Mouse (Mus musculus) layer of hippocampus, postnatal 10 days (tissue): Measurements from ENCODE around the gene Acot7. TPM values are rescaled to one million over a fixed set of nuclear protein-coding genes. Genes with fewer than 3 reads are reported as not detected.
A peak's percentile ranks its signal among the peaks of the same experiment; 100 is the strongest.

ENCODE experiments used
- DNase-seq, 2 experiments: peaks; one replicate each; pipeline ENCODE4 v3.0.0; 2021; ENCODE audit warnings: low spot score in 2 of 2
- total RNA-seq, 2 experiments: library from RNA; stranded (reverse); gene quantifications; 2 replicates each; pipeline ENCODE4 v1.2.3; 2021

Gene Acot7
- total RNA-seq, 2 experiments from 2014 or later: 426 to 431 TPM

DNA sequence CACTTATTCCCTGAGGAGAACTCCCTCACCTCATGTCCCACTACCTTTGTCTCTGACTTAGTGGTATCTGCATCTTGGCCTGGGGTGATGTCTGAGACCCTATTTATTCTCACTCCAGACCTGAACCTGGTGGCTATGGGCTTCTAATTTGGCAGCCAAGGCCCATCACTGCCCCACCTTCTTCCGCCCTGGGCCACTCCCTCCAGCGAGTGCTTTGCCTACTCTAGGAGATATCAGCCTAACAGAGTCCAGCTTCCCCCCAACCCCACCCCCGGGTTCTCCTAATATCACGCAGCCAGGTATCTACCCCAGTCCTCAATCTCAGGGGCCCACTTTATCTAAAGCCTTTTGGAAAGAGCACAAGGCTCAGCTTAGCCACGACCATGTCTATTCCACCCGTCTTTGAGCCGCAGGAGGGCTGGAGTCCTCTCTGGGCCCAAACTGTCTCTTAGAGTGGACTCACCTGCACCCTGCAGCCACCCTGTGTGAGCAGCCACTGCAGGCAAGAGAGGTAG, 26.4 kb upstream of the Acot7 start:
- DNase-seq: no peak

GRCm38 (mm10) chr4:152151966-152152544, 25.9 kb upstream of the Acot7 start, which contains the start of gene Espn:
TSS of gene Espn (minus strand) at chr4:152152371.
- DNase-seq: no peak

GRCm38 (mm10) chr4:152153771-152154177, 24.2 kb upstream of the Acot7 start:
- DNase-seq: peak; percentile 88 to 89

GRCm38 (mm10) chr4:152155019-152155418, 22.9 kb upstream of the Acot7 start:
- DNase-seq: no peak

DNA sequence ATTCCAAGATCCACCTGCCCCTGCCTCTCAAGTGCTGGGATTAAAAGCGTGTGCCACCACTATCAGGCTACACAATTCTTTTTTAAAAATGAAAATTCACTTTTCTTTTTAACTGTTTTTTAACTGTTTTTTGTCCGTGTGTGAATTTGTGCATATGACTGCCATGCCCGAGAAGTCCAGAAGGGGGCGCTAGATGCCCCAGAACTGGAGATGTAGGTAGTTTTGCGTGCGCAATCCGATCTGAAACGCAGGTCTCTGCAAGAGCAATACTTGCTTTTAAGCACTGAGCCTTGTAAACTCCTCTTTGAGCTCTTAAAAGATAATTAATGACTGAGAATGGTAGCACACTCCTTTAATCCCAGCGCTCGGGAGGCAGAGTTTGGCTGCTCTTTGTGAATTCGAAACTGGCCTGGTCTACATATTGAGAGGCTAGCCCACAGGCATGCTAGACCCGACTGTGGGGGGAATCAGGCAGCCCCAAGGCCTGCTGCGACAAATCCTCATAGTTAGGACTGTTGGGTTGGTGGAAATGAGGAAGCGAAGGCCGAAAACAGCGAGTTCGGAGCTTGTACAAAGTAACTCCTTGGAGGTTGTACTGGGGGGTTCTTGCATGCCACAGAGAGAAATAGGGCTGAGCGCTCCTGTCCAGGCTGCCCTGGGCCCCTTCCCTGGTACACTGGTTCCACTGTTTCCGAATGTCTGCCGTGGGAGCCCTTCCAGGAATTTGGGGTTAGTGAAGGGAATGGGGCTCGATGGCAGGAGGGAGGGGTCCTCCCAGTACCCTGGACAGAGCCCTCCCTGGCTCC, 20.0 kb upstream of the Acot7 start:
- peak; percentile 57 to 59 for DNase-seq

GRCm38 (mm10) chr4:152158585-152159284, 19.2 kb upstream of the Acot7 start, which contains the start of gene Hes2:
TSS of gene Hes2 (plus strand) at chr4:152158867.
- DNase-seq: no peak

GRCm38 (mm10) chr4:152159285-152159678, 18.7 kb upstream of the Acot7 start:
- no peak for DNase-seq

- no peak for DNase-seq
These were observed 17.2 kb upstream of the Acot7 start for GRCm38 (mm10) chr4:152160748-152161147.

DNA sequence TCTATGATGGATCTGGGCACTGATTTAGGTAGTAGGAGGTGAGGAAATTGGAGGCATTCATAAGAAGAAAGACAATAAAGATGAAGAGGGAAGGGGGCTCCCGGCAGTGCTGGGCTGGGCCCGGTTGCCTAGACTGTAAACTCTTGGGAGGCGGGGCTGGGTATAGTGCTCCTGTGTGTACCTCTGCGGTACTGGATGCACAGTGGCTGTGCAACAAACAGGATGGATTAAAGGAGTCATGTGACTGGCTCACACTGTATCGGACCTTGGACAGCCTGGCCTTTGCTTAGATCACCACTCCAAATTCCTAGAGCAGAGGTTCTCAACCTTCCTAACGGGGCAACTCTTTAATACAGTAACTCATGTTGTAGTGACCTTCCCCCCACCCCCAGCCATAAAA, 16.3 kb upstream of the Acot7 start:
- DNase-seq: no peak

GRCm38 (mm10) chr4:152162748-152163147, 15.2 kb upstream of the Acot7 start:
- no peak for DNase-seq

DNA sequence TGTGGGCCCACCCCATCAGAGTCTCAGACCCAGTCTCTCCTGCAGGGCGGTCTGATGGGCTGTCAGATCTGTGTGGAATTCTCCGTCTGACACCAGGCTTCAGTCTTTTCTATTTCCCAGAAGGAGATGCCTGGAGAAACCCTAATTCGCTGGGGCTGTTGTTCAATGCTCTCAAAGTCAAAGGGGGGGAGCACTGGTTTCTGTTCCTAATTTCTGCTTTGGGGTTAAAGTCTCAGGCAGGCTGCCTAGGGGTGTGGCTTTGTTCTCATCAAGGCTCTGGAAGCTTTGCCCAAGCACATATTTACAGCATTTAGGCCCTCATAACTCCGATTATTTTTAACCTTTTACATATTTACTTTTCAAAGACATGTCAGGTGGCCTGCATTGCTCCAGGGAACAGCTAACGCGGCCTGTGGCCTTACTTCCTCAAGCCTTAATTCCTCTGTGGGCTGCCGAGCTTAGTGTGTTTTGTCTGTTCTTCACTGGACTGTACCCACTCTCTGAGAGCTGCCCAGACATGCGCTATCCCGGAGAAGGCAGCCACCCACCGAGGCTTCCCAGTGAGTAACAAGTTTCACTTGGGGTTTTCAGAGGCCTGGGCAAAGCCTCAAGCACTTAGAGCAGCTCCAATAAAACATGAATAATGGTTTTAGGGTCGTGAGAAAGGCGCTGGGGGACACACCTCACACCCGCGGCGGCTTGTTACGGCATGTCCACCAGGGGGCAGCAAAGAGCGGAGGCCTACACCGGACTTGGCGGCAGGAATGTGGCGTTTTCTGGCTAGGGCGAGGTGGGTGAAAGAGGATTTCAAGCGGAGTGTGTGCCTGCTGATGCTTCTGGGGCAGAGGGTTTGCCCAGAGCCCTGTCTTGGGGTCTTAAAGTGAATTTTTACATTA, 12.7 kb upstream of the Acot7 start:
- peak; percentile 79 to 81 for DNase-seq

DNA sequence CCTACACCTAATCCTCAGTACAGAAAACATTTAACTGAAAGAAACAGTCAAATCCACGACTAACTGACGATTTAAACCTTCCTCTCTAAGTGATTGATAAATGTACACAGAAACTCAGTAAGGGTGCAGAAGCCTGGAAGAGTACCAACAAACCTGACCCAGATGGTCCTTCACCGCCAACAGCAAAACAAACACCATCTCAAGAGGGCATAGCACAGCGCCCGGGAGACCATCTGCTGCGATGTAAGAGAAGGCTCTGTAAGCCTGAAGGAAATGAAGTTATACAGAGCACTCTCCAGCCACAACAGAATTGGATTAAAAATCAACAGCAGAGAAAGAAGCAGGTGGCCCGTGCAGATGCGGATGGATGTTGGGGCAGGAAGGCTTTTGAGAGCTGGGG, 9.9 kb upstream of the Acot7 start:
- no peak for DNase-seq

- DNase-seq: no peak
These were observed 8.8 kb upstream of the Acot7 start for GRCm38 (mm10) chr4:152169103-152169502.

- no peak for DNase-seq
These were observed 7.6 kb upstream of the Acot7 start for GRCm38 (mm10) chr4:152170286-152170685.

DNA sequence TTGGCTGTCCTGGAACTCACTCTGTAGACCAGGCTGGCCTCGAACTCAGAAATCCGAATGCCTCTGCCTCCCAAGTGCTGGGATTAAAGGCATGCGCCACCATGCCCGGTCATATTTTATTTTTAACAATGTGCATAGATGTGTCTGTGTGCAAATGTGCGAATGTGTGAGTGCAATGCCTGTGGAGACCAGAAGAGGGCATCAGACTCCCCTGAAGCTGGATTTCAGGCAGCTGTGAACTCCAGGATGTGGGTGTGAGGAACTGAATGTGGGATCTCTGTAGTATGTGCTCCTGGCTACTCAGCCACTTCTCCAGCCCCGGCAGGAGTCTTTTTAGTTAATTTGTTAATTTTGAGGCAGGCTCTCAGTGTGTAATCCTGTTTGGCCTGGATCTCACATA, 6.4 kb upstream of the Acot7 start:
- no peak for DNase-seq

DNA sequence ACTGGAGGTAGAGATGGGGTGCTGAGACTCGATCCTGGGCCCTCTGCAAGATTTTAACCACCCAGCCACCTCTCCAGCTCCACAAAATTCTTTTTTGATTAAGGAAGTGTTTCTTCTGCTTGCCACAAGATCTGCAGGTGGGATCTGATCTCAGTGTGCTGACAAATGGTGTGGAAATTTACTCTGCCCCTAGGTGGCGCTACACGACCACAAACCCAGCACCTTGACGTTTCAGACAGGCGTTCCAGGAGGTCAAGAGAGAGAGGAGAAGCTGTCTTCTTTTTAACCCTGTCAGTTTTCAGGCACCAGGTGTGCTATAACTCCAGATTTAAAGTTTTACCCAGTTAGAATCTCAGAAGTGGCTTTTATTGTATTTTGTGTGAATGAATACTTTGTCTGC, 4.9 kb upstream of the Acot7 start:
- DNase-seq: peak; percentile 85 to 86

DNA sequence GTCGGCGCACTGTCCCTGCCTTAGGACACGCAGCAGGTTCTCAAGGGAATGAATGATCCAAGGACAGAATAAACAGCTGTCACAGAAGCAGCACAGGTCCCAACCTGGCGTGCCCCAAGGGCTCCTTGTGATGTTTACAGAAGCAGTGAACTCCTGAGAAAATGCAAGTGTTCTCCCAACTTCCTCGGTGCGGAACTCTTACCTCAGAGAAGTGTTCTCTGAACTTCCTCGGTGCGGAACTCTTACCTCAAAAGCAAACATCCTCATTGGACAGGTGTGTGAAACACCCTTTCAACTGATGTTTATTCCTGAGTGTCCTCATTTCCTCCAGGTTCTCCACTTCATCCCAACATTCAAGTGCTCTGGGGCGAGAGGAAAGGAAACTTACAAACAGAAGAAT, 4.0 kb upstream of the Acot7 start:
- DNase-seq: no peak

DNA sequence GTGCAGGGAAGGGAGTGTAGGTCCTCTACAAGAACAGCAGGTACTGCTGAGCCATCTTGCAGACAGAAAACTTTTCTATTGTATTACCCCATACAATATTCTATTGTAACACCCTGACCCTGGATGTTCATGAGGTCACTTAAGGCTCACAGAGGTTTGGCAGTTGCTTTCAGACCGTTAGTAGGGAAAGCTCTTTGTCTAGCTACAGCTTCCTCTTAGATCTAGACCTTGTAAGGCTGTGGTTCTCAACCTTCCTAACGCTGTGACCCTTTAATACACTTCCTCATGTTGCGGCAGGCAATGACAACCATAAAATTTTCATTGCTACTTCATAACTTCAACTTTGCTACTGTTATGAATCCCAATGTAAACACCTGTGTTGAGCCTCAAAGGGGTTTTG, 1.3 kb upstream of the Acot7 start:
- DNase-seq: no peak

DNA sequence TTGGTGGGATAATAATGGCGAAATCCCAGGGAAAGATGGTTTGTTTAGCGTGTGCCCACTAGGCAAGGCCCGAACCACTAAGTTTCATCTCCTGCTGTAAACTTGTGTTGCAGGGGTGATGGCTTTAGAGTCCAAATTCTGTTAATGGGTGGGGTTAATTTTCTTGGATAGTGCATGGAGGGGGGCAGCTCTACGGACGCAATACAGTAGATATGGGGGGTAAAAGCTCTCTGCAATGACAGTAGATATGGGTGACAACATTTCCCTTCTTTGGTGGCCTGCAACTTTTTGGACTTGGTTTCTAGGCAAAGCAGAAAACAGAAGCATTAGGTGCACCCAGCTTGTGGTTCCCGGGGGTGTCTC, 779 bp upstream of the Acot7 start:
- no peak for DNase-seq

DNA sequence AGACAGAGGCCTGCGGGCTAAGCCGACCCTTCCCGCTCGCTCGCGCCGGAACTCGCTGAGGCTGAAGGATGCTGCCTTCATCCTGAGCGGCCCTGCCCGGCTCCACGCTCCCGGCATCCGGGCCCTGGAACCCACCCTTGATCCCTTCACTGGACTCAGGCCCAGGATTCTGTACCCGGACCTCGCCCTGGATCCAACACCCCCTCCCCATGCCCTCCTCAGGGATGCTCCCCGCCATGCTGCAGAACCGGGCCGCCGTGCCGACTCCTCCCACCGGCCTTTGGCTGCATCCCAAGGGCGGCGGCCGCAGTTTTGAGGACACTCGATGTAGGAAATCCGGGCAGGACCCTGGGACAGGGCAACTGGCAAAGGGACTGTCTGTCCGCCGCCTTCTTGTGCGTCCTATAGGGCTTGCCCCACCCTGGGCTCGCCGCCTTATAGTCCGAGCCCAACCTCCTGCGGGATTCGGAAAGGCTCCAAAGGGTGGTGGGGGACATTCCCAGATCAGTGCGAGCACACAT, 470 bp downstream of the Acot7 start:
- peak; percentile 52 to 68 for DNase-seq
